Mouse (Mus musculus) forebrain, embryonic 11.5 days (tissue): ENCODE results near the gene Kcns3. TPM values are rescaled to one million over a fixed set of nuclear protein-coding genes. Genes with fewer than 3 reads are reported as not detected.
"Not testable (repeated sequence)": the region's sequence is repeated elsewhere in the genome, so short reads cannot be mapped to it uniquely, and the experiment has no call there.

Source experiments
- ATAC-seq: fragments of 200-750 bp; cut with Nextera tagmentation; replicated peaks from 2 replicates; pipeline ENCODE4 v1.8.0; 2017; ENCODE audit warnings: moderate TSS enrichment; ENCODE audit not compliant: low FRiP score
- DNase-seq: peaks from one replicate; pipeline ENCODE4 v3.0.0-alpha.2; 2017; ENCODE audit warnings: low spot score
- H3K27ac ChIP-seq: fragments of 300-500 bp; sonication (generic); 2 replicates; pipeline ENCODE4 v1.5.1; 2014; ENCODE audit warnings: low read depth, low read length
- H3K27me3 ChIP-seq: fragments of 300-500 bp; sonication (generic); 2 replicates; pipeline ENCODE4 v1.6.1; 2014; ENCODE audit warnings: mild to moderate bottlenecking, low read length, mixed read lengths; ENCODE audit not compliant: control insufficient read depth, insufficient read depth
- H3K36me3 ChIP-seq: fragments of 300-500 bp; sonication (generic); 2 replicates; pipeline ENCODE4 v1.6.1; 2014; ENCODE audit warnings: mild to moderate bottlenecking, low read length, moderate library complexity, mixed read lengths; ENCODE audit not compliant: control insufficient read depth, insufficient read depth
- H3K4me1 ChIP-seq: fragments of 300-500 bp; sonication (generic); replicated peaks from 2 replicates; pipeline ENCODE4 v1.6.1; 2014; ENCODE audit warnings: low read length, mixed read lengths; ENCODE audit not compliant: control insufficient read depth, insufficient read depth
- H3K4me2 ChIP-seq: fragments of 300-500 bp; sonication (generic); 2 replicates; pipeline ENCODE4 v1.6.1; 2014; ENCODE audit warnings: low read depth, mild to moderate bottlenecking, low read length, moderate library complexity, mixed read lengths; ENCODE audit not compliant: severe bottlenecking
- H3K4me3 ChIP-seq: fragments of 300-500 bp; sonication (generic); 2 replicates; pipeline ENCODE4 v1.5.1; 2014; ENCODE audit warnings: low read depth, low read length
- H3K9ac ChIP-seq: fragments of 300-500 bp; sonication (generic); 2 replicates; pipeline ENCODE4 v1.6.1; 2014; ENCODE audit warnings: low read length
- H3K9me3 ChIP-seq: fragments of 300-500 bp; sonication (generic); 2 replicates; pipeline ENCODE4 v1.6.1; 2016; ENCODE audit warnings: low read length, mixed read lengths; ENCODE audit not compliant: control insufficient read depth
- WGBS: fragments of 180-500 bp; shearing (Covaris S2); extraction: QIAGEN DNeasy Blood & Tissue Kit; methylation state at CpG from one replicate; pipeline ENCODE4 v1.1.7; 2014; 5-methylcytosine and 5-hydroxymethylcytosine counted together
- polyA plus RNA-seq: library from polyadenylated mRNA; unstranded; fragments of >200 nt; fragmentation: Nextera tagmentation; extraction: Ambion mirVana; gene quantifications from 2 replicates; pipeline ENCODE4 v1.2.1, GENCODE M21; 2014

The Kcns3 gene
- polyA plus RNA-seq, 1 experiment from 2014 or later = 0.36 TPM

DNA sequence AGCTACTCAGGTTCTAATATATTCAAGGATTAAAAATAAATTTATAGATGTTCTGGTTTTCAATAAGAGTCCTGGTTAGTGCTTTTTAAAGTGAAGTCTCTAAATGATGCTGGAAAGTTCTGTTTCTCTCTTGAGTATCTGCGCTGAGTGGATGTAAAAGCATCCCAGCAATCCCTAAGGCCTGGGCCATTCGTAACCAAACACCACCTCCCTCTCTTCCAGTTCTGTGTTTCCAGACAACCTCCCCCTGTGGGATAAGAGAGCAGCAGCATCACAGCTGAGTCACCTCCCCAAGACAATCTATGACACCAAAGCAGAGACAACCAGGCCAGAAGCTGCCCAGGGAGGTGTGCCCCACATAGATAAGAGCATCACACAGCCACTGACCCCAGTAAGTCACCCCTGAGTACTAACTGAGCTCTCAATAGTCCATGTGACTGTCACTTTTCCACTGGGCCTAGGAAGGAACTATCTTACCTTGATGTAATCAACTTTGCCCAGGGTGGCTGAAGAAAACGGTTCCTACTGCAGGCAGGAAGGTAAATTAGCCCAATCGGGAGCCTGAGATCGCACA lies 24.6 kb downstream of the Kcns3 start:
- WGBS = 81% methylated on average over 5 of the region's 5 CpGs
- DNase-seq (no peak), ATAC-seq (no peak)
- Histone ChIP-seq H3K27ac (no peak overlapping the region), H3K4me3 (no peak overlapping the region), H3K27me3 (no peaks in the 10 kb centered on the region), H3K9ac (no peak overlapping the region), H3K9me3 (no peaks in the 10 kb centered on the region), H3K36me3 (no peaks in the 10 kb centered on the region), H3K4me1 (no peaks in the 10 kb centered on the region), H3K4me2 (no peak overlapping the region)

- ATAC-seq (no peak), DNase-seq (no peak)
- Histone ChIP-seq H3K9me3 (no peaks in the 10 kb centered on the region), H3K9ac (no peak overlapping the region), H3K27ac (no peak overlapping the region), H3K4me1 (no peaks in the 10 kb centered on the region), H3K4me3 (no peak overlapping the region), H3K36me3 (no peaks in the 10 kb centered on the region), H3K4me2 (no peak overlapping the region), H3K27me3 (no peaks in the 10 kb centered on the region)
- 89% methylated on average over 3 of the region's 3 CpGs for whole genome bisulfite sequencing
Observed at GRCm38 (mm10) chr12:11101565-11101964, 49.3 kb downstream of the Kcns3 start.

DNA sequence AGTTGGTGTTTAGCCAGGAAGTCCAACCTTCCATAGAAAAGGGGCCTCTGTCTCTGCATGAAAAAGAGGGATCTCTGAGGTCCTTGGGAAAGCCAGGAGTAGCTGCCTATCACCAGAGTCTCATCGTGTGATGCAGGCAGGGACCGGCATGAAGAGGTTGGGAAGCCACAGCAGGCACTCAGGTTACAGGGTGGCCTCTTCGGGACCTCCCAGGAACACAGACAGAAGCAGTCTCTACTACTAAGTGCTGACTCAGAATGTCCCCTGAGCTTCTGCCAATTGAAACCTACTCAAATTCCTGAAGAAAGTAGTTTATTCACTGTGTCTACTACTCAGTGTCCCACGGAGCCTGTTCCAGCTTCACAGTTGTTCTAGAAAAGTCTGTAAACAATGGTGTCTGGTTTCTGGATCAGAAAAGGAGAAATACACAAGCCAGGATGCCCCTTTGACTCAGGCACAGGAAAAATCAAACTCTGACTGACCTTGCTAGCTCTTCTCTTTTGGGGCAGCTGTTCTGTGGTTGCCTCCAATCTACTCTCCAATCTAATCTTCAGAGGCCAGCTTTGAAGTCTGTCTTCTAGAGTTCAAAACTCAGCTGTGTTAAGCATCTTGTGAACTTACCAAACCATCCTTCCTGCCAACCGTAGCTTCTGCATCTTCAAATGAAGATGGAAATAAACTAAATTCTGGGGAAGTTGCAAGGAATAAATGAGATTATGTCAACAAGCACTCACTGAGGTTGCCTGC lies 62.1 kb downstream of the Kcns3 start:
- DNase-seq (no peak), ATAC-seq (no peak)
- Histone ChIP-seq H3K4me2 (no peak overlapping the region), H3K9me3 (no peaks in the 10 kb centered on the region), H3K27ac (no peak overlapping the region), H3K4me3 (no peak overlapping the region), H3K36me3 (no peaks in the 10 kb centered on the region), H3K9ac (no peak overlapping the region), H3K27me3 (no peaks in the 10 kb centered on the region), H3K4me1 (no peaks in the 10 kb centered on the region)
- 78% methylated on average over 5 of the region's 5 CpGs for WGBS

DNA sequence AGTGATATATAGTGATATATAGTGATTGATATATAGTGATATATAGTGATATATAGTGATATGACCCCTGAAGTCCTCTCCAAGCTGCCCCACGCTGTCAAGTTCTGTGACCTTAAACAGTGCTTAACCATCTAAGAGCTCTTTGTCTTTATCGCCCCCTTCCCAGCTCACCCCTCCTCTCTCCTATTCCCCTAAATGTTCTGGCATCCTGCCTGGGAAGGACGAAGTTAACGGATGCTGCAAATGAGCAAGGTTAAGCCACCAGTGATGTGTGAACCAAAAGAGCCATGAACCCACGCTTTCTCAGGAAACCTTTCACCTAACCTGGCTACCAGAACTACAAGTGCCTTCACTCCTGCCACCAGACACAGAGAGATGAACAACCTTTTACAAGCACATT lies 64.0 kb downstream of the Kcns3 start:
- H3K9me3 ChIP-seq = no peaks in the 10 kb centered on the region
- H3K9ac ChIP-seq = no peak overlapping the region
- no peaks in the 10 kb centered on the region for H3K27me3 ChIP-seq
- no peaks in the 10 kb centered on the region for H3K4me1 ChIP-seq
- no peak overlapping the region for H3K27ac ChIP-seq
- ATAC-seq = no peak
- 83% methylated on average over 5 of the region's 5 CpGs for WGBS
- H3K4me3 ChIP-seq = no peak overlapping the region
- no peak overlapping the region for H3K4me2 ChIP-seq
- no peaks in the 10 kb centered on the region for H3K36me3 ChIP-seq
- no peak for DNase-seq

DNA sequence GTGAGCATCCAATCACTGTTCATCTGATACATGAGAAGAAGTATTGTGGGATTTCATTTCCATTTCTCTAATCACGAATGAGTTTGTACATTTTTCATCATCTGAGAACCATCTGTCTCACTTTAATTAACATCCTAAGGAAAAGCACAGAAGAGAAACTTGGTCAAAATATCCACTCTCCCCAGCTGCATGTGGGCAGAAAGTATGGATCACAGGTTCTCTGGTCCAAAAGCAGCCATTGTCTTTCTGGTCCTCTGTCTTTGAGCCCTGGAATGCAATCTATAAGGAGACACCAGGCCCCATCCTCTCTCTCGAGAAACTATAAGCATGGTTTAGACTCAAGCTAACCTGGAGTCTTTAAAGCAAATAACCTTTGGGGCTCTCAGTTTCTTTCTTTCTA lies 79.8 kb downstream of the Kcns3 start:
- H3K9me3 ChIP-seq = no peaks in the 10 kb centered on the region
- no peak for DNase-seq

DNA sequence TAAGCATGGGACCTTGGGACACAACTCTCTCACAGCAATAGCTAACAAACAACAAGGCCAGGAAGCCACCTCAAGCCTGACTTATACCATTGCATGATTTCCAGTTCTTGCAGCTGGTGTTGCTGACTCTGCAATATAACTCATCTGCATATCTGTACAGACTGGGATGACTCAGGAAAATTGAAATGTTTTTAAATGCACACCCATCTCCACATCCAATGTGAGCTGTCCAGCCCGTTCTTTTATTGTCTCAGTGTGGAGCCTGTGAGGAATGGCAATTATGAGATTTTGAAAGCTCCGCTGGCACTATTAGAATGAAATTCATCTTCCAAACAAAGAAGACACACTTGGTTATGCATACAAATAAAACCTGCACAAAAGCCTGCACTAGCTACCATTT lies 84.0 kb downstream of the Kcns3 start:
- Histone ChIP-seq H3K4me3 (no peak overlapping the region), H3K9me3 (no peaks in the 10 kb centered on the region), H3K36me3 (no peaks in the 10 kb centered on the region), H3K4me1 (no peaks in the 10 kb centered on the region), H3K27me3 (no peaks in the 10 kb centered on the region), H3K27ac (no peak overlapping the region), H3K4me2 (no peak overlapping the region), H3K9ac (no peak overlapping the region)
- WGBS = 65% methylated on average over 2 of the region's 2 CpGs
- DNase-seq (no peak), ATAC-seq (peak; percentile 56; the same call in 1 of the 2 replicates)

More for the DNA sequence above, 79.8 kb downstream of the Kcns3 start:
- no peak overlapping the region for H3K4me3 ChIP-seq
- H3K27me3 ChIP-seq = no peaks in the 10 kb centered on the region
- no peak for ATAC-seq
- H3K9ac ChIP-seq = no peak overlapping the region
- 84% methylated on average over 2 of the region's 2 CpGs for WGBS
- no peak overlapping the region for H3K27ac ChIP-seq
- no peaks in the 10 kb centered on the region for H3K4me1 ChIP-seq
- H3K4me2 ChIP-seq = no peak overlapping the region
- H3K36me3 ChIP-seq = no peaks in the 10 kb centered on the region

GRCm38 (mm10) chr12:11052676-11053075 lies 98.2 kb downstream of the Kcns3 start:
- DNase-seq, ATAC-seq, H3K36me3 ChIP-seq, H3K27ac ChIP-seq, H3K27me3 ChIP-seq, H3K9ac ChIP-seq, H3K4me1 ChIP-seq, H3K4me3 ChIP-seq, H3K4me2 ChIP-seq, H3K9me3 ChIP-seq: not testable (repeated sequence)
- WGBS = 68% methylated on average over 4 of the region's 4 CpGs

GRCm38 (mm10) chr12:11041821-11042220 lies 109.0 kb downstream of the Kcns3 start:
- H3K27me3 ChIP-seq = no peaks in the 10 kb centered on the region
- no peaks in the 10 kb centered on the region for H3K36me3 ChIP-seq
- H3K4me3 ChIP-seq = no peak overlapping the region
- H3K9me3 ChIP-seq = no peaks in the 10 kb centered on the region
- DNase-seq (no peak), ATAC-seq (no peak)
- no peak overlapping the region for H3K27ac ChIP-seq
- no peaks in the 10 kb centered on the region for H3K4me1 ChIP-seq
- no peak overlapping the region for H3K9ac ChIP-seq
- H3K4me2 ChIP-seq = no peak overlapping the region
